Mouse (Mus musculus) adrenal gland, postnatal 25 days (tissue): ENCODE results near the gene Antxr1. TPM values are rescaled to one million over a fixed set of nuclear protein-coding genes. Genes with fewer than 3 reads are reported as not detected.

ENCODE experiments used
- DNase-seq: peaks from one replicate; pipeline ENCODE4 v3.0.0; 2021; ENCODE audit warnings: mixed read lengths
- total RNA-seq: library from RNA; stranded (reverse); gene quantifications from 2 replicates; pipeline ENCODE4 v1.2.3, GENCODE M21; 2021

The Antxr1 gene
- total RNA-seq, 1 experiment from 2014 or later: 19.4 TPM

DNA sequence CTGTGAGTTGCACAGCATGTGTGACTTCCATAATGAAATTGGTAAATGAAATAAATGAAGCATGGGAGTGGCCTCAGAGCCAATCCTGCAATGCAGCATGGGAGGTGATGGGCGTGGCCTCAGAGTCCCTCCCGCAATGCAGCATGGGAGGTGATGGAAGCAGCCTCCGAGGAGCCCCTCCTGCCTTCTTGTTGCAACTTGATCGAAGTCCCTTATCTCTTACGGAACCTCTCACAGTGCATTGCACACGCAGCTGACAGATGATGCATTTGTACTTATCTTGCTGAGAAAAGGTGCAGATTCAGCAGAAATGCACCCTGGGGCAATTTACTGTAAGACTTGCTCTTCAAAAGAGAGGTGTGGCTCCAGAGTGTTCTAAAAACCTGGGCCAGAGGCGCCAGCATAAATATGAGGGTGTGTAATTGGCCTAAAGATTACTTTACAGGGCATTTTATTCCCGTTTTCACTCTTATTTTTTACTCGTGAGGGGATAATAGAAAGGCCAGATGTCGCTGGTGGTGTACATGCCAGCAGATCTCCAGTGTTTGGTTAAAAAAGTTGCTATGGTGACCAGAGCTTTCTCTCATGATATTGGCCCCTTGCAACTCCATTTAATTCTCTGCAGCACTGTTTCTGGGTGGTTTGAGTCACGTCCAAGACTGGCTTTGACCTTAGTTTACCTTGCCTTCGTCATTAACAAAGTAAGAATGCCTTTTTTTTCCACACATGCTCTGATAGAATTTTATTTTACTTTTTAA is 195.6 kb downstream of the Antxr1 start:
- no peak for DNase-seq

DNA sequence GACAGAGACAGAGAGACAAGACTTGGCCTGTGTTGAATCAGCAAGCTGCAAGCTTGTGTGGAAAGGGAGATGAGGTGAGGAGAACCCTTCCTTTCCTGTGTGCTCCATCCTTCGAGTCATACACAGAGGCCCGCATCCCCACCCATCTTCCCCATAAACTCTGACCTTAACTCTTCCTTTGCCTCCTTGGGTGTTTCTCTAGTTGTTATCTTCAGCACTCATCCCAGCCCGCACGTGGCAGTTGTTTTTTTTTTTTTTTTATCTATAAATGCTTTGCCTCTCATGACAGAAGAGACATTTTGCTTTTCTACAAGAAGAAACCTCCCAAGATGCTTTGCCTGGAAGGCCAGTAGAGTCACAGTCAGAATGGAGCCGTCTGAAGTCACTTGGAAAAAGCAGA is 197.1 kb downstream of the Antxr1 start:
- DNase-seq: no peak

DNA sequence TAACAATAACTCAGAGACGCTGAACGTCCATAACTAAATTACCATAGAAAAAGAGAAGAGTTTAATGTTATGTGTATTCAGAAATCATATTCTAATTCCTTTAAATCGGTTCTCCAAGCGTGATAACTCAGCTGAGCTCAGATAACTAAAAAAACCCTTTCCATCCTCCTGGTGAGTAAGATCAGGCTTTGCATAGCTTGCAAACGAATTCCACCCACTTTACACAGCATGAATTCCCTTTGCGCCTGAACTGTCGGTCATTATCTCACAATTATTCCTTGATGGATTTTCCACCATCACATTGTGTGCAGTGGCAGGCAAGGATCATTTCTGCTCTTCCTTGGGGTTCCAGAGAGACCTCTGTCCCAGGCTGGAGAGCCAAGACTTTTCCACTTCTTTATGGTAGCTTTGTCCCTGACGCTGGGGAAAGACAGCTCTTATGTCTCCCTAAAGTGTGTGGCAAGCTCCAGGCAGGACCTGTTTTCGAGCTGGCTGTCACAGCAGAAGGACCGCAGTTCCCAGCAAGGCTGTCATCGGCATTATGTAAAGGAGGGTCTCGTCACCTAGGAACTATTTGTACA is 201.6 kb downstream of the Antxr1 start:
- DNase-seq: no peak

DNA sequence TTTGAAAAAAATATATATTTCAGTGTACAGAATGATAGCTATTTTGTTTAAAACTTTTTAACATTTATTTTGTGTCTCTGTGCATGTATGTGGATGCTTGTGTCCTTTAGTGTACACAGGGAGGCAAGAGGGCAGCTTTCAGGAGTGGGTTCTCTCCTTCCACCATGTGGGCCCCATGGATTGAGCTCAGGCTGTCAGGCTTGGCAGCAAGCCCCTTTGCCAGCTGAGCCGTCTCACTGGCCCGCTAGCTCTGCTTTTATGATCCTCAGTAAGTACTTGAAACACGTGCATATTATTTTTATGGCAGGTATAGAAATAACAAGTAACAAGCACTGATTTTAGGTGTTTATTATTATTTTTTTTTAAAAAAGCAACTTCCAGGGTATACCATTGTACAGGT is 202.1 kb downstream of the Antxr1 start:
- no peak for DNase-seq

DNA sequence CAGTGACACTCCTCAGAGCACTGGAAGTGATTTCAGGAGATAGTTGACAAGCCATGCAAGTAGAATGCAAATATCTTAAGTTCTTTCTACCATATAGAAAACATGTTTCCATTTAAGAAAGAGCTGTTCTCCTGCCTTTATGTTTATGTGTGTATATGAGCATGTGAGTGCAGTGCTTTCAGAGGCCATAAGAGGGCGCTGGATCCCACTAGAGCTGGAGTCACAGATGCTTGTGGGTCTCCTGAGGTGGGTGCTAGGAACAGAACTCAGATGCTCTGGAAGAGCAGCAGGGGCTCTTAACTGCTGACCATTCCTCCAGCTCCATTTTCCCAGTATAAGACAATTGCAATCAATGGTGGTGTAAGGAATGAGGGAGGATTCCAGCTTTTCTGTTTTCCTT is 204.5 kb downstream of the Antxr1 start:
- no peak for DNase-seq

DNA sequence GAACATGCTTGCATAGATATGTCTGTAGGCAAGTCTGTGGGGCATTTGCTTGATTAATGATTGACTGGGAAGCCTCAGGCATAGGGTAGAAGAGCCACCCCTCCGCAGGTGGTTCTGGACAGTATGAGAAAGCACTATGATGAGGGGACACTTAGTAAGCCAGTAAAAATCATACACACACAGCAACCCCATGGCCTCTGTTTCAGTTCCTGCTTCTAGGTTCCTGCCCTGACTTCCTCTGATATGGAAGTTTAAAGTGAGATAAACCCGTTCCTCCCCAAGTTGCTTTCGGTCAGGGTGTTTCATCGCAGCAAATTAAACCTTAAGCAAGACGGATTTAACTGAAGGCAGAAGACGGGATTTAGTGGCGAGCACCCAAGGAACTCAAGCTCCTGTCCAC is 205.0 kb downstream of the Antxr1 start:
- DNase-seq: no peak

DNA sequence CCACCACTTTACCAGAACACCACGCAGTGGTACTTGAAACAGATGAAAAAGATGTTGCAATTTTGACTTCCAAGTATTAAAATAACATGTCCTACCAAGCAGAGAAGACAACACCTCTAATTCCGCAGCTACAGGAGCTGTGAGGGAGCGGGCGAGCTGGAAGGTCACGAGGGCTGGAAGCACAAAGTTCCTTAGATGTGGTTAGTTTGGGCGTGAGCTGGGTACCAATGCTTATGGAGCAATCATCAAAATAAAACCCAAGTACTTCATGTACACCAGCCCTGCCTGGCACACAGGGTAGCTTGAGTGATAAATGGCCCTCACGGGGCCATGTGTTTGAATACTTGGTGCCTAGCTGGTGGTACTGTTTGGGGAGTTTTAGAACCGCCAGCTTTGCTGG is 205.8 kb downstream of the Antxr1 start:
- DNase-seq: no peak

DNA sequence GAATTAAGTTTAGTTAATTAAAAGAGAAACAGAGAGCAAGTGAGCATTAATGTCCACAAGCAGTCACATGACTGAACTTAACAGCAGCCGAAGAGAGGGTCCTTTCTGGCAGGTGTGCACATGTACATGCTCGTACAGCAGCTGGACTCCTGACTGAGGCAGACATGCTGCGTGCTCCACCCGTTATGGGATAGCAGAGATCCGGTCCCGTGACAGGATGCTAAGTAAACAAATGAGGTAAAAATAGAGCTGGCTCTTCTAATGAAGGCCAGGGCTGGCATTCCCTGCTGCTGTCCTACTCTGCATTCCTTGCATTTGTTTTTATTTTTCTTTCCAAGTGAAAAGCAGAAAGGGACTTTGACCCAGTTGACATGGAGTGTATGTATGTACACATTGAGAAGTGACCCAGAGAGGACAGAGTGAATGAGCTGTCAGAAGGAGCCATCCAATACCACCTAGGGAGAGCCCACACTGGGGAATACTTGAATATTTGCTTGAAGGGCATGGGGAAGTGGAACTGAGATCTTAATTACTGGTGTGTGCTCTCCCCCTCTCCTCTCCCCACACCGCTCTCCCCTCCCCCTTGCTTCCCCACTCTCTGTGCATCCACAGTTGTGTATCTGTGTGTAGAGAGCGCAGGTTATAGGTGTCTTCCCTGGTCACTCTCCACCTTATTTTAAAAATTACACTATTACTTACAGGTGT is 208.4 kb downstream of the Antxr1 start:
- no peak for DNase-seq

DNA sequence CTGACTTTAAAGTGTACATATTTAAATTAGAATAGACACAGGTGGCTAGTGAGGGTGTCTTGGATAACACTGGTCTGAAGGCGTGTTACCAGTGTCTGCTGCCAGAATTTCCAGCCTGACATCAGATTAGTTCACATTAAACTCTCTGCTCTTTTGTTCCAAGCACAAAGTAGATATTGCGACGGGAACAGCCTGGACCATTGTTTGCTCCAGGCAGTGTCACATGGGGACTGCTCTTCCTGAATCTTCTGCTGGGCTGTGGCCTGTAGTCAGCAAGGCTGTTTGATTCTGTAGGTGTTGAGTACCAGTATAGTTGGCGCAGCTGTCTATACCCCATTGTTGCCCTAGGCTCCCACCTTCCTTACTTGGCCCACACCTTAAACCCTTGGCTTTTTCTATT is 211.6 kb downstream of the Antxr1 start:
- no peak for DNase-seq

DNA sequence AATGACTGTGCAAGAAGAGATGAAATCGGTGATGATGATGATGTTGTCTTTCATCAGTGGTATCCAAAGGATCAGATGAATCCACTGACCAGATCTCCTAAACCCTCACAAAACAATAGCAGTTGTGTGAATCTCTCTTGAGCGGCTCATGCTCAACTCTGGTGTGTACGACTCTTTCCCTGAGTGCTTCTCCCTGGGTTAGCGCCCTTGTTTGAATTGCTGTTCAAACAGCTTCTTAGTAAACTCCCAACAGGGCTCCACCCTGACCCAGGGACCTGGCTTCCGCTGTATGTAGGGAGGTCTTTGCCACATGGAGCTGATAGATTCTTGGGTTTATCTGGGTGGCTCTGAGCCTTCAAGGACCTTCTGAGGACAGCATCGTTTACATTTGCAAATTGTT is 212.2 kb downstream of the Antxr1 start:
- no peak for DNase-seq

DNA sequence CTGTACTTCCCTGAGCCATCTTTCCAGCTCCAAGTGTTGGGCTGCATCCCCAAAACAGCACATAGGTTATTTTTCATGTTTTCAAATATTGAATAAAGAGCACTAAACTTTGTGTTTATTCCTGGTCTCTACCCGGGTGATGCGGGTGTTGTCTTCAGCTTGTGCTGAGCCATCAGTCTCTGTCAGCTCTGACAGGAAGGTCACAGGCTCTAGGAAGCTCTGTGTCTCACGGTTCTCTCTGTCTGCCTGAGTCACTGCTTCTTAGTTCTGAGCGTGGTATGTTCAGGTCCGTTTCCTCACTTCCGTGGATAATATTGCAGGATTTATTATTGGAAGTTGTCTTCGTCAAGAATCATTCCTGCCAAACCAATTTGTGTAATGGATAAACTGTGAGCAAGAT is 213.7 kb downstream of the Antxr1 start:
- DNase-seq: no peak

DNA sequence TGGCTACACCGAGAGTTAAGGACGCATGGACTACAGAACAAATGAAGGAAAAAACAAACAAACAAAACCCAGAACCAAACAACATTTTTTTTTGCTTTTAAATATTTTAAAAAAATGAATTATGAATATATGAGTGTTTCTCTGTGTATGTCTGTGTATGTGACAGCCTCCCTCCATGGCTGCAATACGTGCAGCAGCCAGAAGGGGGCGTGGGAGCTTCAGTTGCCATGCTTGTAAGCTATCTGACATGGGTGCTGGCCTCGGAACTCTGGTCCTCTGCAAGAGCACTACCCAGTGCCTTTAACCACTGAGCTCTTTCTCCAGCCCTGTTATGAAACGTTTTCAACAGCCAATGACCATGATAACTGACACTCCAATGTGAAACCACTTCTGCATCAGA is 215.0 kb downstream of the Antxr1 start:
- DNase-seq: no peak

DNA sequence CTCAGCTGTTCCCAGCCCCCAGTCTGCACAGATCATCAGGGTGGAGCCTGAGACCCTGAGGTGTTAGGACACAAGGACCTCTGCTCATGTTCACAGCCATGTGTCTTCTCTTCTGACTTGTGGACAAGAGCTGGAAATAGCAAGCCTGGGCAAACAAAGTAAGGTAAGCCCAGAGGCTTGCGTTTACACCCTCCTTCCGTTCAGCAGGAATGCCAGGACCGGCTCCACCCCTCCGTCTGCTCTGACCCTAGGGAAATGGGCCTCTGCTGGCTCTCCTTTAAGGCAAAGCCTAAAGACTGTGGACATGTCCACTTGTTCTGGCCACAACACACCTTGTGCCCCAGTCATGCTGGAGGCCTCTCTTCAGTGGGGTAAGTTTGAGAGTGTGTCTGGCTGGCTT is 215.6 kb downstream of the Antxr1 start:
- DNase-seq: no peak

DNA sequence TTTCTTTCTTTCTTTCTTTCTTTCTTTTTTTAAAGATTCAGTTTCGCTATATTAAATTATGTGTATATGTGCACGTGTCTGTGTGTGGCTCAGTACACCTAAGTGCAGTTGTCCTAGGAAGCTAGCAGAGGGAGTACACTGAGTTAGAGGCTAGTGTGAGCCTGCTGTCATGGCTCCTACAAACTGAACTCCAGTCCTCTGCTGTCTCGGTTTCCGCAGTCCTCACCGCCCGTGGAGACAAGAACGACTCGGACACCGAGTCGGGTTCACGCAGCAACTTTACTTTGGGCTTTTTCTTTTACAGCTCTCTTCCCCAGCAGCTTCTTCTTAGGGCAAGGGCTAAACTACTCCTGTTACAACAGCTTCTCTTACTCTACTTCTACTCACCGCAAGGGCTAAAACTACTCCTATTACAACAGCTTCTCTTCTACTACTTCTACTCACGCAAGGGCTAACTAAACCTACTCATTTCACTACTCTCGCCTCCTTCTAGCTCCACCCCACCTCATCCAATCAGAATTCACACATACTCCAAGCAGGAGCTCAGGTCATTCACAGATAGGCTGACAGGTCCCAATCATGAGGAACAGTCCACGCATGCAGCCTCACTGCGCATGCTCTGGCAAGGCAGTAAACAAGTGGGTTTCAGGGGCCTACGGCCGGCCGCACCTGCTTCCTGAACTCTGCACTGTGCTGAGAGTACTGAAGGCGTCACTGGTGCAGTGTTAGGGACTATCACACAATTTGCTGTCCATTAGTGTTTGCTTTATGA is 216.4 kb downstream of the Antxr1 start:
- no peak for DNase-seq

DNA sequence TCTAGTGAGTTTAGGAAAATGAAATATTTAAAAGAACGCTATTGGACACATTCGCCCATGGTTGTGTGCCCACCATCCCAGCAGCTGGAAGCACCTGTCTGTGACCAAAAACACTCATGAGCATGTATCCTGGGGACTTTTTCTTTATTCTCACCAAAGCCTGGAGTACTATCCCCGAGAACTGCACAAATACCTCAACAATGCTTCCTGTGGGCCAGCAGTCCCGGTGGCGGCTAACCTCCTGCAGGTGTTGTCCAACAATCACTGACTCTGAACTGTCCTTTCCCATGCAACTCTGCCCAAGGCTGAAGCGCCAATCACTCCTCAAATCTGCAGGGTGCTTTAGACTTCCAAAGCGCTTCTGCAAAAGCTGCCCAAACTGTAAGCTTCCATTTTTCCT is 219.0 kb downstream of the Antxr1 start:
- no peak for DNase-seq

DNA sequence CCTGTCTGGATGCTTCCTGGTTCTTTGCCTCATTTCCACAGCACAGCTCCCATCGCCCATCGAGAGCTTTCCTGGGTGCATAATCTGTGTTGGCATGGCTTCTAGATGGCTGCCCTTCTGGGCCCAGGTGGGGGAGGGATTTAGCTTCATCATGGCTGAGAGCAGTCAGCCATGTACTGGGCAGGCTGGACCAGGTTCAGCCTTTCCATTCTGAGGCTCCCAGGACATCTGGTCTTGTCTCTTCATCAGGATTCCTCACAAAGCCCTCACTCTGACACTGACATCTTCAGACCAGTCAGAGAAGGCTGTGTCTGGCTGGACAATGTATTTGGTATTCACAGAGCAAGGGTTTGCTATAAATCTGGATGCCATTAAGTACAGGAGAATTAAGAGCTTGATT is 219.6 kb downstream of the Antxr1 start:
- DNase-seq: no peak

DNA sequence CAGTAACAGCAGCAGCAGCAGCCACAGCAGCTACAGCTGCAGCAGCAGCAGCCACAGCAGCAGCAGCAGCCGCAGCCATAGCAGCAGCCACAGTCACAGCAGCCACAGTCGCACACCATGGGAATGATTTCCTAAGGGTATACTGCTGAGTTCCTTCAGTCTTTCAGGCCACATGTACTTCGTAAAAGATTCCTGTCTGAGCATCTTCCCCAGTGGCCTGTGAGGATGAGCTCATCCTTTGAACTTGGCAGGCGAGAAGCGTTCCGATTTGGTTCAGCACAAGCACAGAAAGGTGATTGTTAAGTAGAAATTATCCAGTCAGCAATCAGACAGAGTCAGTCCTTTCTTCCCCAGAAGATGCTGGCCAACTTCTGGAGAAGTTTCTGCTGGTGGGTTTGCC is 223.5 kb downstream of the Antxr1 start:
- DNase-seq: no peak

DNA sequence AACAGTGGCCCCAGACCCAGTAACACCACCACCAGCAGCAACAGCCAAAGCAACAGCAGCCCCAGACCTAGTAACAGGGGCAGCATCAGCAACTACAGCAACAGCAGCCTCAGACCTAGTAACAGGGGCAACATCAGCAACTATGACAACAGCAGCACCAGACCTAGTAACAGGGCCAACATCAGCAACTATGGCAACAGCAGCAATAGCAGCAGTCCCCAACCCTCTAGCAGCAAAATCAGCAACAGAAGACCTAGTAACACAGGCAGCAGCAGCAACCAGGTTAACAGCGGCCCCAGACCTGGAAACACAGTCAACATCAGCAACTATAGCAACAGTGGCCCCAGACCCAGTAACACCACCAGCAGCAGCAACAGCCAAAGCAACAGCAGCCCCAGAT is 224.1 kb downstream of the Antxr1 start:
- DNase-seq: no peak

DNA sequence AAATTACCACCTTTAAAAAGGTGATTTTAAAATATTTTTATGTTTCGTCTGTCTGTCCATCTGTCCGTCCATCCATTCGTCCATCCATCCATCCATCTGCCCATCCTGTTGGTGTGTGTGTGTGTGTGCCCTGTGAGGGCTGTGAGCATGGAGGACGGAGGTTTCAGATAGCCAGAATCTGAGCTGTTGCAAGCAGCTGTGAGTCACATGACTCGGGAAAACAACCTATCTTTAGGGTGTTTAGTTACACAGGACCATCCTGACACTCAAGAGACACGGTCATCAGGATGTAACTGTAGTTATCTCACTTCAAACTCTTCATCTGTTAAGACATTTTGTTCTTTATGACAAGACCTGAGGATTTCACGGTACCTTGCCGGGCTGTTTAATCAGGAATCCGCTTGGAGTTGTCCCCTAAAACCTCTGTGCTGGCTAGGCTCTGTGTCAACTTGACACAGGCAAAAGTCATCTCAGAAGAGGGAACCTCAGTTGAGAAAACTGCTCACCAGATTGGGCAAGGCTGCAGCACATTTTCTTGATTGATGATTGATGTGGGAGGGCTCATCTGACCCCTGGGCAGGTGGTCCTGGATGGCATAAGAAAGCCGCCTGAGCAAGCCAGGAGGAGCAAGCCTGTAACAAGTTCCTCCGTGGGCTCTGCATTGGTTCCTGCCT is 231.4 kb downstream of the Antxr1 start, which contains the start of gene D6Ertd527e:
TSS of gene D6Ertd527e (plus strand) at position 624 of the 674 bp plus-strand sequence.
- no peak for DNase-seq

DNA sequence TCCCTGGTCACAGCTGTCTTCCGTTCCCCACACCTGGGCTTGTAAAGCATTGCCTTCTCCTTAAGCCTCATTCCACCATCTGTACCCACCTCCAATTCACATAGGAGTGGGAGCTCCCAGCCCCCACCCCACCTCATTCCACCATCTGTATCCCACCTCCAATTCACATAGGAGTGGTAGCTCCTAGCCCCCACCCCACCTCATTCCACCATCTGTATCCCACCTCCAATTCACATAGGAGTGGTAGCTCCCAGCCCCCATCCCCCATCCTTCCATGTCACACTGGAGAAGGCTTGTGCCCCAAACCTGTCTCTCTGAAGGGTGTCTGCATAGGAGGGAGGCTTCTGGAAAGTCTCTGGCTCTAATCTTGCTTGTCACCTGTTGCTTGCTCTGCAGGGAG is 232.3 kb downstream of the Antxr1 start:
- no peak for DNase-seq

DNA sequence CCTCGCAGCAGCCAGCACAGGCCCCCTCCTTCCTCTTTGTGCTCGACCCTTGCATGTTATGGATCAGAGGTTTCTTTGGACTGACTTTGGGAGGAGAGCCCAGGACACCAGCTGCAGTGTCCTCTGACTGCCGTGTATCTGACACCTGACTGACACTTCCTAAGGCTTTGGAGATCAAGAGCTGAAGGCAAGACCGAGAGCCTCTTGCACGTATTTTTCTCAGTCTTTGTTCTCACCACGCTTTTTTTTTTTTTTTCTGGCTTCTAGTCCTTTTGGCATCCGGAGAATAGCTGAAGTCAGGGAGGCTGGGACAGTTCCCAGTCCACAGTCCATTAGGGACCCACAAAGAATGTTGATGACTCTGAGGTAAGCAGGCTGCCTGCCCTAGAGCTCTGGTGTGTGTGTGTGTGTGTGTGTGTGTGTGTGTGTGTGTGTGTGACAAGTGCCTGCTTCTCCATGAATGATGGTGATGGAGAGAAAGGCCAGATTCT is 233.2 kb downstream of the Antxr1 start:
- peak; percentile 8 for DNase-seq

DNA sequence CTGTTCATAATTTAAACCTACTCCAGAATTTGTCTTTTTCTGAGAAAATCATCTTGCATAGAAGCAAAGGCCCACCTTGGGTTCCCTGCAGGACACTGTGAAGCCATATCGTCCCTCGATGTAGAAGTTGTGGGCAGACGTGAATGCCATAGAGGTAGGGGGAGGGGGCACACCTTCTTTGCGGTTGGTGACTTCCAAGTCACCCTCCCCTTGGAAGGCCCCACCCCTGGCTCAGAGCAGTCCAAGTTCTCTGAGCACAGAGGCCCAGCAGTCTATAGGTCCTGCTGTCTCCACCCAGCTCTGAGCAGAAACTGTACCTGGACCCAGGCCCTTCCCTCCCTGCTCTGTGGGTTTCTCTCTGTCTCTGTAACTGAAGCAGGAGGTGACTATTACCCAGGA is 233.7 kb downstream of the Antxr1 start:
- DNase-seq: no peak
